Mouse (Mus musculus) heart, adult 11 months (tissue): ENCODE data around the gene Atg2a.
A peak's percentile ranks its signal among the peaks of the same experiment; 100 is the strongest.
"Not testable (repeated sequence)": the region's sequence is repeated elsewhere in the genome, so short reads cannot be mapped to it uniquely, and the experiment has no call there.

ENCODE experiments used
- DNase-seq: peaks from one replicate; pipeline ENCODE4 v3.0.0; 2022

Atg2a gene

DNA sequence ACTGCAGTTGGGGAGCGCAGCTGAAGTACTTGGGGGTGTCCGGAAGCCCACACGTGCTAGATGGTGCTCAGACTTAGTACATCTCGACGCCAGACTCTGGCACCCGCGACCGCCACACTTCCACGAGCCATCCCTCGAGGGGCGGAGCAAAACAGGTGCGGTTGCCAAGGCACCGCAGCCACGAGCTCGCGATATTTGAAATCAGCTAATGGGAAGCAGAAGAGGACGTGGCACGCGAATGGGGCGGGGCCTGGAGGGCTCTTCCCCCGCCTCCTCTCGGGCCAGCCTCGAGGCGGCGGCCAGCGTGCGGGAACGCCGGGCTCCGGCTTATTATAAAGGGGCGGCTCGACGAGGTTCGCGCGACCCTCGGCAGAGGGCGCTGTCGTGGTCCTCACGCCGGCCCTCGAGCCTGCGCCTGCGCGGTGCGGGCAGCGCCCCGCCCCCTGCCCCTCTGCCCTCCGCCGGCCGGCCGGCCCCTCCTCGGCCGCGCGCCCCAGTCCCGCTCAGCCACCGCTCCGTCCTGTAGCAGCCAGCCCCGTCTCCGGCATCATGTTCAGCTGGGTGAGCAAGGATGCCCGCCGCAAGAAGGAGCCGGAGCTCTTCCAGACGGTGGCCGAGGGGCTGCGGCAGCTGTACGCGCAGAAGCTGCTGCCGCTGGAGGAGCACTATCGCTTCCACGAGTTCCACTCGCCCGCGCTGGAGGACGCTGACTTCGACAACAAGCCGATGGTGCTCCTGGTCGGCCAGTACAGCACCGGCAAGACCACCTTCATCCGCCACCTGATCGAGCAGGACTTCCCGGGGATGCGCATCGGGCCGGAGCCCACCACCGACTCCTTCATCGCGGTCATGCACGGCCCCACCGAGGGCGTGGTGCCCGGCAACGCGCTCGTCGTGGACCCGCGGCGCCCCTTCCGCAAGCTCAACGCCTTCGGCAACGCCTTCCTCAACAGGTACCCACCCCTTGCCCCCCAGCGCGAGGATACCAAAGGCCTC, 35.3 kb downstream of the Atg2a start, which contains the start of gene Ehd1:
Ehd1 (plus strand) TSS at position 300 of the 996 bp plus-strand sequence.
- DNase-seq = peak; percentile 100

DNA sequence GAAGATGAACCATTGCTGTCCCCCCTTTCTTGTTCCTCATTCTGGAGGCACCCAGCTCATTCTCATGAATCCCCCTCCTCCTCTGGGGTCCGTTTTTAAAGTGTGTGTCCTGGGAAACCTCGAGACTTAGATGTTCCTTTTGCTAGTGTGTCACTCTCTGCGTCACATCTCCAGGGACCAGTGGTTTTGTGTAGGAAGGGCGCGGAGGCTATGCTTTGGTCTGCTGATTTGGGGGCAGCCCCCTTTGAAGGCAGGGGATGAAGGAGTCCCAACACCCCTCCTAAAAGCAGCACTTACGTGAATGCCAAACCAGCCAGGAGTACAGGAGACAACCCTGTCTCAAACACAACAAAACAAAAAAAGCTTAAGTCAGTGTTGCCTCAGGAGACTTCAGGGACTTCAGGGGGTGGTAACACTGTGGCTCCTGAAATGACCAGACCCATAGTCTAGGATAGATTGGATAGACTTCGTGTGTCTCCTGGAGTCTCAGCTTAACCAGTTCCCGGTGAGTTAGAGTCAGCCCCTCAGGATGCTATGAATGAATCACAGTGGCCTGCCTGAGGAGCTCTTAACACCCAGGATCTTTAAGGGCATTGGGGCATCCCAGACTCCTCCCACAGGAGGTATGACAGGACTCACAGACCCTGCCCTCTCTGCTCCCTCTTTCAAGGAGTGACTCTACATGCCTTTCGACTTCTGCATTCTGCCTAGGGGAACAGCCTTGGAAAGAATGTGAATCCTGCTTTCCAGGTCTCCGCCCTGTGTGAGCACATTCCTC, 36.4 kb downstream of the Atg2a start:
- DNase-seq = peak; percentile 99

DNA sequence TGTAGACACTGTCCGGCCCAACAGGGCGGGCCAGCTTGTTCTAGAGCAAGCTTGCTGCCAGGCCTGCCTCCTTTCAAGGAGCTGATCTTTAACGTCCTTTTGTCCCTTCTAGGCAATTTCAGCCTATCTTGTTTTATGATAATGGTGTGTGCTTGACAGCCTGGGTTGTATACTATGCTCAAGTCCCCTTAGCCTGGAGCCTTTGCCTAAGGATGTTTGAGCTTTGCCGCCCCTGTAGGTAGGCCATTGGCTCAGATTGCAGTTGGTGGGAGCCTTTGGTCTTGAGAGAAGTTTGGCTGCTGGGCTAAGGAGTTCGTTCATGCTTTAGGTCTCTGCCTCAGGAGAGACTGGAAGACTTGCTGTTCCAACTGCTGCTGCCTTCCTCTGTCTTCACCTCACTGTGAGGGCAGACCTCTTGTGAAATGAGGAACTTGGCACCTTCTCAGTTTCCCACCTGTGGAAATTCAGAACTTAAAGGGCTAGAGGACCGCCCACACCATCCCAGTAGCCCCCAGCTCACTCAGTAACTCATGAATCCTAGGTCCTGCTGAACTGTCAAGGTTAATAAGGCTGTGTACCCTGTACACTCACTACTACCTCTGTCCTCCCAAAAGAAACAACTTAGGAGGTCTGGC, 37.1 kb downstream of the Atg2a start:
- DNase-seq = peak; percentile 95

DNA sequence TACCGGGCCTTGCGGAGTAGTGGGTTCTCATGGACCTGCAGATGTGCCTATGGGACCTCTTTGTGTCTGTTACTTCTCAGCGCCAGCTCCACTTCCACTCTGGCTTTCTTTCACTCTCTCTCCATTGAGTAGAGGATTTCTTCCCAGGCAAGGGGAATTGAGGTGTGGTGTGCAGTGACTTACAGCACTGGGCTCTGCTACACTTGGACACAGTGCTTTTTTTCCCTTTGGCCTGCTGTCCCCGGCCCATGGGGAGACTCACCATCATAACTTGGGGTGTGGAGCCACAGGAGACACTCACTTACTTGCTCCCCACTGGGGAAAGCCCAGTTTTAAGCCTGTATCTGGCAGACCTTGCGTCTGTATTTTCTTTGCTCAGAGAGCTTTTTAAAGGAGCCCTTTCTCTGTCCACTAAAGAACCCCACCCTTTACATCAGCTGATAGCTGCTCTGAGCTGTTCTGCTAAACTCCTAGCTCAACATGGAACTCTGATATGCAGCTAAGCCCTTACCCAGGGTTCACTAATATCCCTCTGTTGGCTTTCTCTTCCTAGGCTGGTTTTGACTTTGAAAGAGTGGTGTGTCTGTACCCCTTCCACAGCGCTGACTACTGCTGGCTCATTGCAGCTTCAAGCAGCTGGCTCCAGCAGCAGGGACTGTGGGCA, 38.1 kb downstream of the Atg2a start:
- DNase-seq = peak; percentile 94

DNA sequence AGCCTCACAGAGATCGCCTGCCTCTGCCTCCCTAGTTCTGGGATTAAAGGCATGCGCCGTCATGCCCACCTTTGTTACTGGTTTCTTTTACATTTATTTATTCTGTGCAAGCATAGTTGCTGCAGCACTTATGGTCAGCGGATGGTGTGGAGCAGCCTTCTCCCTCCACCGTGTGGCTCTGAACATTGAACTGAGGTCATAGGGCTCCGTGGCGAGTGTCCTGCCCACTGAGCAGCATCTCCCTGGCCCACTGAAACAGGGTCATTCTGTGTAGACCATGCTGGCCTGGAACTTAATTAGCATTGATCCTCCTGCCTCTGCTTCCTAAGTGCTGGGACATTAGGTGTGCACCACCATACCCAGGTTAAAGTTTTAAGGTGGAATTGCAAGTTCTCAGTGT, 39.1 kb downstream of the Atg2a start:
- no peak for DNase-seq

DNA sequence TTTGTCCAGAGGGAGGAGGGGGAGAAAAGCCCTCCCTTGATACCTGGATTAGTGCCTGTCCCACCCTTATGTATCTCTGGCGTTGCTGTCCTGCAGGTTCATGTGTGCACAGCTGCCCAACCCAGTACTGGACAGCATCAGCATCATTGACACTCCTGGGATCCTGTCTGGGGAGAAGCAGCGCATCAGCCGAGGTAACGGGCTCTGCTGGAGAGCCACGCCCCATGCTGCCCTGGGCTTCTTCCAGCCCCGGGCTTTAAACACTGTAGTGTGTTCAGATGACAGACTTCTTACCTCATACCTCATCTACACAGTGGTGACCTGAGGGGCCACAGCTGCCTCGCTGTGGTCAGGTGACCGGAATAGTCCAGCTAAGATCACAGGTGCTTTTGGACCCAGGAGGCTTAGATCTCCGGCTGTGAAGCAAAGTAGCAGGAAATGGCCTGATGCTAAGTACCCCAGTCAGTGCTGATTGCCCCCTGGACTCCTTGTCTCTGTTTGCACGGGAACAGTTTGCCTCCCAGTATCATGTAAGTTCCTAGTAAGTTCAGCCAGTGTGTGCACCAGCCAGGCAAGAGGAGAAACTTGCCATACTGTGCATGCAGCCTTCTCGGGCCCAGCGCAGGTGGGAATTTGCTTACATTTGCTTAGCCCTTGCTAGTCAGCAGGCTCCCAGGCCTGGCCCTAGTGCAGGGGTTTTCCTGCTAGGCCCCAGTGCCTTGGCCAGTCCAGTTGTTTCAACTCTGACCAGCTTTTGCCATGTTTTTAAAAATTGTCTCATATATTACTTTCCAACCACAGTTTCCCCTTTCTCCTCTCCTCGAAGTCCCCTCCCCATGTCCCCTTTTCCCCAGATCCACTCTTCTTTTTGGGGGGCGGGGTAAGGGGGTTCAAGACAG, 39.9 kb downstream of the Atg2a start:
- DNase-seq = peak; percentile 93

DNA sequence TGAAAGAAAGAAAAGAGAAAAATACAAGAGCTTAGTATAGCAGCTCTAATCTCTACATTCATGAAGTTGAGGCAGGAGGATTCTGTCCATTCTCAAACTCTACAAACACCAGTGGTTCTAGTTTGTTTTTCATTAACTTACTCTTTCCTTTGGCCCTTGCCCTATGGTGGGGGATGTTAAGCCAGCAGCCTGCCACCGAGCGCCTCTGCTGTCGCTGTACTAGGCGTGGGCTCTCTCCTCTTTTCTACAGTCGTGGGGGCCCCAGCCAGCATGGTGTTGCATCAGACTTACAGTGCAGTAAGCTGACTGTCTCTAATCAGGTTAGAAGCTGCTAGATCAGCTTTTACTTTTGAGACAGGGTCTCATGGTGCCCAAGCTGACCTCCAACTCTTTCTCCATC, 41.5 kb downstream of the Atg2a start:
- no peak for DNase-seq

DNA sequence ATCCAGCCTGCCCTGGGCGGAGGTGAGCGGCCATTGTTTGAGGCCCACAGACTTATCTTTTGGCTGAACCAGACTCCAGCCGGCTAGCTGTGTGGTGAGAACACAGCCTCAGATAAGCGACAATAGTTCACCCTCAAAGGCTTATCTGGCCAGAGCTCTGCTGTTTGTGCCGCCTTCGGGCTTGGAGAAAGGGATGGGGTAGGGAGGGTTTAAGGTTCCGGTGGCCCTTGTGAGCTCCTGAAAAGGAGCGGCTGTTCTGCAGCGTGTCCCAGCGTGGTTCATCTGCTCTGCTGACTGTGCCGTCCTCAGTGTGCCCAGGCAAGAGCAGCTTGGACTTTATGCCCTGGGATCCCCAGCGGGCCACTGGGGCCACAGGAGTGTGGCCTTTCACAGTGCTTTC, 43.0 kb downstream of the Atg2a start:
- DNase-seq = peak; percentile 97

DNA sequence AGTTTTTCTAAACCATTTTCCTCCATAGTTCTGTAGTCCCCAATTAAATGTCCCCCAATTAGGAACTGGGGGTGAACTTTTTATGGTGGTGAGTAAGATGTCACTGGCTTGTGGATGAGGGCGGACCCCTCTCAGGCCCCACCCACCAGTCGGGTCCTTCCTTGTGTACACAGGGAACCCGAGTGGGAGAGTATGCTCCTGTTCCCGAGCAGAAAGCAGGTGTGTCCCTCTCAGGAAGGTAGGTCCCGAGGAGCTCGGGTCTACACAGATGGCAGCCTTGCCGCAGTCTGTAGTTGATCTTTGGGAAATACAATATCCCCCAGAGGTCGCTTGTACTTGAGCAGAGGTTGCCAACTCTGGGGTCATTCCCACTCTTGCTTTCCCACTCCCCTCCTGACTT, 43.8 kb downstream of the Atg2a start:
- DNase-seq = peak; percentile 93

DNA sequence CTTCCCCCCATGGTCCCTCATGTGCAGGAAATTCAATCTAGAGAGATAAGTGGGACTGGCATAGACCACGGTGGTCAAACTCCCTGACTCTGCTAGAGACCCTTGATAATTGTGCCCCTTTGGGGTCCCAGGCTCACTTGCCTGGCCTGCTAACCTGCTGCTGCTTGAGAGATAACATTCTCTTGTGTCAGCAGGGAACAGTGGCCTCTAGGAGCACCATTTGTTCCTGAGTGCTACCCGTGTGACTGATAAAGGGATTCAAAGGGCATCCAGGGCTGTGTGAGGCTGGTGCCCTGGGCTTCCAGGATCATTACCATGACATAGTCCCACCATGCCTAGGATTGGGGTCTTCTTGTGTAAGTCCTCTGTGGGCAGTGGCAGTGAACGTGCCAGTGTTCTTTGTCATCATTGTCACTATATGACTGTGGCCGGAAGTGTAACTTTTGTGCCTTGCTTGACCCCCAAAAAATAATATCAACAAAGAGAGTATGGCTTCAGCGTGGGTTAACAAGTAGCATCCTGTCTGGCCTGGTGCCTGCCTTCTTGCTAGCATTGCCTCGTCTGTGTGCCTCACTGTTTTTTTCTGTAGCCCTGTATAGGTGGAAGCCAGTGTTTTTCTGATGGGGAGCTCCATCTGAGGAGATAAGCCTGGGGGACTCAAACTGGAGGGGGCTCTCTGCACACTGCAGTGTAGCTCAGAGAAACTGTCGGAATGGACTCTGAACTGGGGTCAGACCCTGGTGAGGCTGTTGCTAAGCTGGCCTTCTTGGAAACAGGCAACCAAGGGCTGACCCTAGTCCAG, 44.4 kb downstream of the Atg2a start:
- peak; percentile 96 for DNase-seq

DNA sequence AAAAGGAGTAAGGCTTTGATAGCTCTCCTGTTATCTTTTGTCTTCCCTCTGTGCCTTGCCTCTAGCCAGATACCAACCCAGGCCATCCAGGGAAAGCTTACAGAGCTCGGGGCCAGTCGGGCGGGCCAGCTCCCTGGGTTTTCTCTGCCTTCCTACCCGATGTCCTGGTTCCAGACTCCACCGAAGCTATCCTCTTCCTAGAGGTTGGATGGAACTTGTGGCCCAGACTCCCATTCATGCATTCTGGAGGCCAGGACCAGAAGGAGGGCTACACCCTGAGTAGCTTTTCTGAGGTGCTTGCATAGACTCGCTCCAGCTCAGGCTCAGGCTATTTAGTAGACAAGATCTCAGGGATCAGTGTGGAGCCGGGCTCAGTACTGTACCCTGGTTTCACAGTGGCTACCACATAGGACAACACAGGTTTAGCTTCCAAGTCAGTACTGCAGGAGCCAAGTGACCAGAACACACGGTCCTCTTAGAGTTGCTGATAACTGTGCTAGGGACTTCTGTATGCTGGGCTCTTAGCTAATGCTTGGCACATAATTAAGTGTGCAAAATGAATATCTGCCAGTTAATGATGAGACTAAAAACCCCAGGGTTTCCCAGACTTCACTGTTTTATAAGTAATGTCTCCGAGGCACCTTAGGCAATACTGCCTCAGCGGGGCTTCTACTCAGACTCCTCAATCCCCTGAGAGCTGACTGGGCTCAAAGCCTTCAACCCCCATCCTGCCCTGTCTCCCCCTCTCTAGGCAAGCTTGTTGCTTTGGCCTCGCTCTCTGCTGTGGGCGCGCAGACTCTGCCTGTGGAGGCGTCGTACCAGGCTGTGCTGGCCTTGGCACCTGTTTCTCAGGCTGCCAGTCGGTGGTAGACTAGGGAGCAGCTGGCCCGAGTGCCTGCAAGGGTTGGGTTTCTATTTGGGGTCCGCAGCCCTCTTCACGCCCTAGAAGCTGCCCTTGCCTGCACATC, 45.2 kb downstream of the Atg2a start:
- peak; percentile 99 for DNase-seq

DNA sequence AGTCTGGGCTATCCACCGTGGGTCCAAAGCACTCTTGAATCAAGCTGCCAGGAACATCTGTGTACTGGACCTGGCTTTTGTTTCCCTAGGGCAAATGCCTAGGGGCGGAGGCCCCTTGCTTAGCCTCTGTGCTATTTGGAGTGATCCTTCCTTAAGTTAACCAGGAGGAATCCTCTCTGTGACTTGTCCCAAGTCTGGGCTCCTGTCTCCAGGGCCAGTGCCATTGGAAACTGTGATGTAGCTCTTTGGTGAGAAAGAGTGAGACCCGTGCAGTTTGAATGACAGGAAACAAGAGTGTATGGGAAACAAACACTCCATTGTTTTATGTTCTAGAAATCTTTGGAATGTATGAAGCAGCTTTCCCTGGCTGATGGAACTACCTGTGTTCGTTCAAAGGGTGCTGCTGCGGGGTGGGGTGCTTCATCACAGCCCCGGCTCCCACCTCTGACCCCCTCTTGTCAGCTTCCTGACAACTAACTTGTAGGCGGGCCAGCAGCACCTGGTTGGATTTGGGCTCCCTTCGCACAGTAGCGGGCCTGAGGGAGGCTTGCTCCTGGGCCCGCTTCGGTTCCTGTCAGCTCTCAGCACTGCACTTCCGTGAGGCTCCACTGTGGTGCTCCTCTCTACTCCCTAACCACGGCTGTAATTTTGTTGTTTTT, 46.9 kb downstream of the Atg2a start:
- peak; percentile 98 for DNase-seq

DNA sequence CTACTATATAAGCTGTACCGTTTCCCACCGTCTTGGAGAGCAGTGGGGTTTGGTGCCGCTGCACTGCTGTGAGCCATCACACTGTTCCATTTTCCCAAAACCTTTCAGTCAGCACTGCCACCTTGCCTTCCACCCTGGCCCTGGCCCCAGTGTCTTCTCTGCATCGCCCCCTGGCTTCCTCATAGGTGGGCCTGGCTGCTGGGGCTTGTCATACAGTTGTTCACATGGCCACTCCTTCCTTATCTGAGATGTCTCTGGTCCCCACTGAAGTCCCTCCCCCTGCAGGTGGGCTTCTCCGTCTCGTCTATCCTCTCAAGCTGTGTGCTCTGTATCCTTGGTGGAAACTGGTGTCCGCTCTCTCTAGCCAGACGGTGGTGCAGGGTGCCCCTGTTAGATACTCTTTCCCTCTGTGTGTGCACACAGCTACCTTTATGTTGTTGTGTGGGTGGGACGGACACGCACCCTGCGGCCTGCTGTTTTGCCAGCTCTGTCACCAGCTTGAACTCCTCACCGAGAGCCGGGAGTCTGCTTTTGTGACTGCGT, 48.3 kb downstream of the Atg2a start:
- peak; percentile 94 for DNase-seq

DNA sequence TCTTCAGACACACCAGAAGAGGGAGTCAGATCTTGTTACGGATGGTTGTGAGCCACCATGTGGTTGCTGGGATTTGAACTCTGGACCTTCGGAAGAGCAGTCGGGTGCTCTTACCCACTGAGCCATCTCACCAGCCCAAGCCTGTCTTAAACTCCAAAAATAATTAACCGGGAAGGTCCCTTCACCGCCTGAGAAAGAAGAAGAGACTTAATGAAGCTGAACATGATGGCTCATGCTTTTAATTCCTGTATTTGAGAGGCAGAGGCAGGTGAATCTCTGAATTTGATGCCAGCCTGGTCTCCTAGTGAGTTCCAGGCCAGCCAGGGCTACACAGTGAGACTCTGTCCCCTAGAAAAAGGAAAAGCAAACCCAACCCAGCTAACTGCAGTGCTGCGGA, 49.2 kb downstream of the Atg2a start:
- not testable (repeated sequence) for DNase-seq

DNA sequence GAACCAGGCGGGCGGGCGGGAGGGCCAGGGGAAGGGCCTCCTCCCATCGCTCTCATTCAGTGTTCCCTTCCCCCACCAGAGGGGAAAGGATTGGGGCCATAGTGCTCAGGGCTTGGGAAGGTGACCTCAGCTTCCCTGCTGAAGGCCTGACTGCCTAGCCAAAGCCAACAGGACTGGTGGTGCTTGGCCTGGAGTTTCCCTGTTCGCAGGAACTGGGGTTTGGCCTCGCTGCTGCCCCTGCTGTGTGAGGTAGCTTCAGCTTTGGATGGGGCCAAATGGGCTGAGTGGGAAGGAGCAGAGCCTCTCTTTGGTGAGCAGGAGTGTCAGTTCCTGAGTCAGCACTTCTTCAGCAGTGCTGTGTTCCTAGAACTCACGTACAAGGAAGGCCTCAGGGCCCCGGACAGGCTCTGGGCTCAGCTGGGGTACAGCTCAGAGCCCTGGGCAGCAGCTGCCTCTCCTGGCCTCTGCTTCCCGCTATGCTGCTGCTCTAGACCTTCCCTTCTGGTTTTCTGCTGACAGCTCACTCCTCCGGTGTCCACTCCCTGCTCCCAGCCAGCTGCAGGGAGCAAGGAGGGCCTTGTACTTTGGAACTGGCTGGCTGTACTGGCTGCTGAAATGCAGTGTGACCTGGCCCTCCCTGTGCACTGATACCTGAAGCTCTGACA, 49.8 kb downstream of the Atg2a start:
- peak; percentile 99 for DNase-seq

DNA sequence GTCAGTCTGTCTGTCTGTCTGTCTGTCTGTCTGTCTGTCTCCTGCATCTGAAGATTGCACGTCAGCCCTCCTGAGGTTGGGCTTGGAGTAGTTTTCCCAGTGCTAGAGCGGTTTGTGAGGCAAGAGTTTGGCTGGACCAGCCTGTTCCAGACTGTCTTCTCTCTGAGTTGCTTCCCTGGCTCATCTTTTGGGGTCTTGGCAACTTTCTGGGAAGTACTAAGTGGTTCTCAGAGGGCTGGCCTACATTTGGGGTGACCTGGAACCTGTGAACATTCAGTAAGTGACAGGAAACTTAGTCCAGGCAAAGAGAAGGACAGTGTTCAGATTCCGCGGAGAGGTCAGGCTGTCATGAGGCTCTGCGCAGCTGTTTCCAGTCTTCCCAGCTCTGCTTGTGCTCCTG, 50.8 kb downstream of the Atg2a start:
- no peak for DNase-seq

DNA sequence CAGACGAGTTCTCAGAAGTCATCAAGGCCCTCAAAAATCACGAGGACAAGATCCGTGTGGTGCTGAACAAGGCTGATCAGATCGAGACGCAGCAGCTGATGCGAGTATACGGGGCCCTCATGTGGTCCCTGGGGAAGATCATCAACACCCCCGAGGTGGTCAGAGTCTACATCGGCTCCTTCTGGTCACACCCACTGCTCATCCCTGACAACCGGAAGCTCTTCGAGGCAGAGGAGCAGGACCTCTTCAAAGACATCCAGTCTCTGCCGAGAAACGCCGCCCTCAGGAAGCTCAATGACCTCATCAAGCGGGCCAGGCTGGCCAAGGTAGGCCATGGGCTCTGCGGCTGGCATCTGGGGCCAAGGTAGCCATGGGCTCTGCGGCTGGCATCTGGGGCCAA, 52.8 kb downstream of the Atg2a start:
- DNase-seq = peak; percentile 94
